Mouse (Mus musculus) hindbrain, postnatal 0 days (tissue): ENCODE measurements around the gene Musk. TPM values are rescaled to one million over a fixed set of nuclear protein-coding genes. Genes with fewer than 3 reads are reported as not detected.
"Not testable (repeated sequence)": the region's sequence is repeated elsewhere in the genome, so short reads cannot be mapped to it uniquely, and the experiment has no call there.

Source experiments
- ATAC-seq: fragments of 200-750 bp; cut with Nextera tagmentation; 2 replicates; pipeline ENCODE4 v1.8.0; 2017; ENCODE audit warnings: mild to moderate bottlenecking, moderate TSS enrichment, moderate library complexity
- DNase-seq: peaks from one replicate; pipeline ENCODE4 v3.0.0-alpha.2; 2015; ENCODE audit warnings: low spot score
- H3K27ac ChIP-seq: fragments of 300-500 bp; sonication (generic); 2 replicates; pipeline ENCODE4 v1.5.1; 2014; ENCODE audit warnings: mild to moderate bottlenecking
- H3K27me3 ChIP-seq: fragments of 300-500 bp; sonication (generic); 2 replicates; pipeline ENCODE4 v1.6.1; 2014; ENCODE audit warnings: low read length, mixed read lengths; ENCODE audit not compliant: insufficient read depth
- H3K36me3 ChIP-seq: fragments of 300-500 bp; sonication (generic); 2 replicates; pipeline ENCODE4 v1.6.1; 2014; ENCODE audit warnings: low read length, mixed read lengths; ENCODE audit not compliant: insufficient read depth
- H3K4me1 ChIP-seq: fragments of 300-500 bp; sonication (generic); 2 replicates; pipeline ENCODE4 v1.6.1; 2014; ENCODE audit warnings: antibody characterized with exemption, low read length, mixed read lengths; ENCODE audit not compliant: insufficient read depth
- H3K4me2 ChIP-seq: fragments of 300-500 bp; sonication (generic); 2 replicates; pipeline ENCODE4 v1.6.1; 2014; ENCODE audit warnings: low read depth, mild to moderate bottlenecking, low read length, moderate library complexity, mixed read lengths
- H3K4me3 ChIP-seq: fragments of 300-500 bp; sonication (generic); 2 replicates; pipeline ENCODE4 v1.5.1; 2014; ENCODE audit warnings: low read length
- H3K9ac ChIP-seq: fragments of 300-500 bp; sonication (generic); replicated peaks from 2 replicates; pipeline ENCODE4 v1.6.1; 2014; ENCODE audit warnings: mild to moderate bottlenecking, low read length, moderate library complexity, mixed read lengths
- H3K9me3 ChIP-seq: fragments of 300-500 bp; sonication (generic); 2 replicates; pipeline ENCODE4 v1.6.1; 2016; ENCODE audit warnings: low read length, mixed read lengths
- CTCF ChIP-seq: IDR thresholded peaks from 2 replicates; pipeline ENCODE4 v1.5.1; 2016; ENCODE audit warnings: antibody characterized with exemption, control low read depth, low read depth
- WGBS: fragments of 180-500 bp; shearing (Covaris S2); extraction: QIAGEN DNeasy Blood & Tissue Kit; methylation state at CpG from one replicate; pipeline ENCODE4 v1.1.7; 2014; 5-methylcytosine and 5-hydroxymethylcytosine counted together
- polyA plus RNA-seq: library from polyadenylated mRNA; unstranded; fragments of >200 nt; fragmentation: Nextera tagmentation; extraction: Ambion mirVana; gene quantifications from 2 replicates; pipeline ENCODE4 v1.2.1, GENCODE M21; 2015
- total RNA-seq: library from RNA; depleted of rRNA; stranded (reverse); fragments of >200 nt; gene quantifications from 2 replicates; pipeline ENCODE4 v1.2.3, GENCODE M21; 2014; rRNA removed

Gene Musk
- 0.05 and 0.07 TPM in 2 replicates for total RNA-seq
- polyA plus RNA-seq, result 0.21 and 0.24 TPM in 2 replicates

GRCm38 (mm10) chr4:58285687-58286086 lies at the start of gene Musk:
Gene Musk, plus strand, starts transcription at chr4:58285960.
- no peak within 1 kb of the TSS for H3K4me3 ChIP-seq
- no peak within 1 kb of the TSS for H3K4me2 ChIP-seq
- no peaks in the 10 kb centered on the region for H3K9me3 ChIP-seq
- no peak for TF ChIP-seq CTCF
- ATAC-seq, result no peak
- no peak within 1 kb of the TSS for H3K9ac ChIP-seq
- H3K27ac ChIP-seq, result no peak within 1 kb of the TSS
- no peaks in the 10 kb centered on the region for H3K4me1 ChIP-seq
- no peak for DNase-seq
- no peaks in the 10 kb centered on the region for H3K27me3 ChIP-seq
- WGBS, result 81% methylated on average over 11 of the region's 11 CpGs
- no peaks in the 10 kb centered on the region for H3K36me3 ChIP-seq

GRCm38 (mm10) chr4:58240416-58240815 lies 45.3 kb upstream of the Musk start:
- no peak overlapping the region for H3K4me3 ChIP-seq
- no peak overlapping the region for H3K9ac ChIP-seq

GRCm38 (mm10) chr4:58245544-58245943 lies 40.2 kb upstream of the Musk start:
- Histone ChIP-seq H3K27me3 (no peaks in the 10 kb centered on the region), H3K4me1 (no peaks in the 10 kb centered on the region), H3K27ac (no peak overlapping the region), H3K9ac (no peak overlapping the region), H3K4me2 (no peak overlapping the region), H3K4me3 (no peak overlapping the region), H3K36me3 (no peaks in the 10 kb centered on the region), H3K9me3 (no peaks in the 10 kb centered on the region)
- TF ChIP-seq CTCF, result no peak
- no peak for ATAC-seq
- 97% methylated on average over 1 of the region's 1 CpGs for WGBS
- no peak for DNase-seq

More at GRCm38 (mm10) chr4:58240416-58240815, 45.3 kb upstream of the Musk start:
- no peaks in the 10 kb centered on the region for H3K4me1 ChIP-seq
- H3K27me3 ChIP-seq, result no peaks in the 10 kb centered on the region
- DNase-seq, result no peak
- no peaks in the 10 kb centered on the region for H3K9me3 ChIP-seq
- WGBS, result 84% methylated on average over 7 of the region's 7 CpGs
- H3K4me2 ChIP-seq, result no peak overlapping the region
- H3K36me3 ChIP-seq, result no peaks in the 10 kb centered on the region
- no peak for ATAC-seq
- TF ChIP-seq CTCF, result no peak
- H3K27ac ChIP-seq, result no peak overlapping the region

- H3K36me3 ChIP-seq, result no peaks in the 10 kb centered on the region
- no peak overlapping the region for H3K9ac ChIP-seq
- H3K4me3 ChIP-seq, result no peak overlapping the region
- DNase-seq, result no peak
- H3K4me1 ChIP-seq, result no peaks in the 10 kb centered on the region
- no peaks in the 10 kb centered on the region for H3K9me3 ChIP-seq
- no peak for ATAC-seq
- H3K27me3 ChIP-seq, result no peaks in the 10 kb centered on the region
- TF ChIP-seq CTCF, result peak; percentile 21
- no peak overlapping the region for H3K4me2 ChIP-seq
- WGBS, result 90% methylated on average over 3 of the region's 3 CpGs
- no peak overlapping the region for H3K27ac ChIP-seq
Observed at GRCm38 (mm10) chr4:58252381-58252780, 33.4 kb upstream of the Musk start.

GRCm38 (mm10) chr4:58253410-58253809 lies 32.4 kb upstream of the Musk start:
- Histone ChIP-seq H3K4me2 (no peak overlapping the region), H3K27me3 (no peaks in the 10 kb centered on the region), H3K36me3 (no peaks in the 10 kb centered on the region), H3K4me3 (no peak overlapping the region), H3K27ac (no peak overlapping the region), H3K4me1 (no peaks in the 10 kb centered on the region), H3K9me3 (no peaks in the 10 kb centered on the region), H3K9ac (no peak overlapping the region)
- peak; percentile 79 for TF ChIP-seq CTCF
- ATAC-seq (no peak), DNase-seq (peak; percentile 90)
- 31% methylated on average over 5 of the region's 5 CpGs for WGBS

- 94% methylated on average over 21 of the region's 21 CpGs for whole genome bisulfite sequencing
- H3K9ac ChIP-seq, H3K9me3 ChIP-seq, H3K36me3 ChIP-seq, DNase-seq, H3K27ac ChIP-seq, H3K4me1 ChIP-seq, H3K4me2 ChIP-seq, ATAC-seq, H3K4me3 ChIP-seq, H3K27me3 ChIP-seq: not testable (repeated sequence)
Observed at GRCm38 (mm10) chr4:58260767-58261166, 25.0 kb upstream of the Musk start.

GRCm38 (mm10) chr4:58266294-58266693 lies 19.5 kb upstream of the Musk start:
- no peak overlapping the region for H3K4me3 ChIP-seq
- DNase-seq (peak; percentile 80), ATAC-seq (0 out of 2 replicates have a peak, but pooled peaks have one; percentile 49)
- H3K27ac ChIP-seq, result no peak overlapping the region
- WGBS, result 54% methylated on average over 7 of the region's 7 CpGs
- no peaks in the 10 kb centered on the region for H3K4me1 ChIP-seq
- H3K9ac ChIP-seq, result no peak overlapping the region
- no peaks in the 10 kb centered on the region for H3K27me3 ChIP-seq
- TF ChIP-seq CTCF, result peak; percentile 78
- H3K4me2 ChIP-seq, result no peak overlapping the region
- H3K36me3 ChIP-seq, result no peaks in the 10 kb centered on the region
- H3K9me3 ChIP-seq, result no peaks in the 10 kb centered on the region
